Mouse (Mus musculus) common myeloid progenitor, adult 5-6 weeks (primary cell): ENCODE measurements around the gene Ckmt1. TPM values are rescaled to one million over a fixed set of nuclear protein-coding genes. Genes with fewer than 3 reads are reported as not detected.
"Not testable (repeated sequence)": the region's sequence is repeated elsewhere in the genome, so short reads cannot be mapped to it uniquely, and the experiment has no call there.

ENCODE experiments used
- ATAC-seq: replicated peaks from 2 replicates; pipeline ENCODE4 v1.8.0; 2016; ENCODE audit warnings: low read depth, mild to moderate bottlenecking, moderate TSS enrichment, inconsistent platforms; ENCODE audit not compliant: poor library complexity, severe bottlenecking
- total RNA-seq: library from RNA; stranded (forward); fragments of 200-1000, 187-1606 nt; gene quantifications from 2 replicates; pipeline ENCODE4 v1.2.3, GENCODE M21; 2017

Ckmt1 gene
- not detected in 2 replicates for total RNA-seq

DNA sequence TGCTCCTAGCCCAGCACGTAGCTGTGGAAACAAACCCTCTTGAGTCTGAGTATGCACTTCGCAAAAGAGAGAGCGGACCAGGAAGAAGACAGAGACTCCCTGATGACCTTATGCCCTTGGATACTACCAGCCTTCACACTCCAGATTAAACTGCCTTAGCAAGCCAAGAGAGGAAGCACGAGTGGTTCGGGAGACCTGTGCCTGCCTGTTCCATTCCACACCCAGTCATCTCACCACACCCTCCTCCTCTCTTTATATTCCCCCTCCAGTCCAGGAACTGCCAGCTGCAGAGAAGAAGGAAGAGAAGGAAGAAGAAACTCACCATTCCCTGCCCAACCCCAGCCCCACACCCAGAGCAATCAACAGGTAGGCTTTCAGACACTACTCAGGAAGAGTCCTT lies at the start of gene Ckmt1:
Gene Ckmt1, plus strand, starts transcription at position 221 of the 400 bp plus-strand sequence.
- ATAC-seq, result no peak

DNA sequence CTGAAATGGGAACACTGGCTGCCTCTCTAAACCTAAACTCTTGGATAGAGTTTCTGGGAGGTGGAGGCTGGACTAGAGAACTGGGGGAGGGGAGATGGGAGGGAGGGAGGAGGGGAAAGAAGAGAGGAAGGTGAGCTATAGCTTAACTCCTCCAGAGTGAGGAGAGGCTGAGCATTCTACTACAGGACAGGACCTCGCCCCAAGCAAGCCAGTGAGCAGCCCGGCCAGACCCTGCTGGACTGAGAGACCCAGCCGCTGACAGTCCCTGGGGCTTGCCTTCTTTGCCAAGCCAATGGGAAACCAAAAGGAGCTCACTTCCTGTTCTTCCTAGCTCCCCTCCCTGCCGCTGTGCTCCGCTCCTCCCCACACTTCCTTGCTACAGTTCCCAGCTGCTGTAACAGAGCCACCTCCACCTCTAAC lies 48.5 kb upstream of the Ckmt1 start:
- ATAC-seq, result peak; percentile 71

DNA sequence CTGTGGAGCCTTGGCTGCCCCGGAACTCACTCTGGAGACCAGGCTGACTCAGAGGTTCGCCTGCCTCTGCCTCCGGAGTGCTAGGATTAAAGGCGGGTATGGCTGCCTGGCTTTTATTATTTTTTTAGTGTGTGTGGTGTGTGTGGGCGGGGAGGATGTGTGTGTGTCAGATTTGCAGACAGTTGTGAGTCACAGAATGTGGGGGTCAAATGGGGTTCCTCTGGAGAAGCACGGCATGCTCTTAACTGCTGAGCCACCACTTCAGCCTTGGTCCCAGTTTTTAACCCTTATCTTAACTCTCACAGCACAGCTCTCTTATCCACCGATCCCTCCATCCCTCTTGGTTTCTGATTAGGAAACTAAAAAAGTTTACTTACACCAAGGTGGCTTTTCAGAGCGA lies 41.2 kb upstream of the Ckmt1 start:
- no peak for ATAC-seq

DNA sequence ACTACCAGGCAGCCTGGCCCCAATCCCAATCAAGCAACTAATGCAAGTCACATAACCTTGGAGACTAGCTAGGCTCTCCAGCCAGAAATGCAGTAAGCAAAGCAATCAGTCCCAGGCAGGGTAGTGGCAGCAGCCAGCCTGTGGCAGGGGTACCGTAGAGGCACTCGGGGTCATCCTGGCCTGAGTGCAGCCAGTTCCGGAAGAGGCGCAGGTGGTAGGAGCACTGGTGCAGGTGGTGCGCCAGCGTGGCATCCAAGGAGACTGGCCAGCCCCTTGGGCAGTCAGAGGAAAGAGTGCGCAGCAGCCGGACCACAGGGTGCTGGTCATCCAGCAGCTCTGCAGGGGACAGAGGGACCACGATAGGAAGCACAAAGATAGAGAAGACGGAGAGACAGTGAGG lies 34.5 kb upstream of the Ckmt1 start:
- no peak for ATAC-seq

DNA sequence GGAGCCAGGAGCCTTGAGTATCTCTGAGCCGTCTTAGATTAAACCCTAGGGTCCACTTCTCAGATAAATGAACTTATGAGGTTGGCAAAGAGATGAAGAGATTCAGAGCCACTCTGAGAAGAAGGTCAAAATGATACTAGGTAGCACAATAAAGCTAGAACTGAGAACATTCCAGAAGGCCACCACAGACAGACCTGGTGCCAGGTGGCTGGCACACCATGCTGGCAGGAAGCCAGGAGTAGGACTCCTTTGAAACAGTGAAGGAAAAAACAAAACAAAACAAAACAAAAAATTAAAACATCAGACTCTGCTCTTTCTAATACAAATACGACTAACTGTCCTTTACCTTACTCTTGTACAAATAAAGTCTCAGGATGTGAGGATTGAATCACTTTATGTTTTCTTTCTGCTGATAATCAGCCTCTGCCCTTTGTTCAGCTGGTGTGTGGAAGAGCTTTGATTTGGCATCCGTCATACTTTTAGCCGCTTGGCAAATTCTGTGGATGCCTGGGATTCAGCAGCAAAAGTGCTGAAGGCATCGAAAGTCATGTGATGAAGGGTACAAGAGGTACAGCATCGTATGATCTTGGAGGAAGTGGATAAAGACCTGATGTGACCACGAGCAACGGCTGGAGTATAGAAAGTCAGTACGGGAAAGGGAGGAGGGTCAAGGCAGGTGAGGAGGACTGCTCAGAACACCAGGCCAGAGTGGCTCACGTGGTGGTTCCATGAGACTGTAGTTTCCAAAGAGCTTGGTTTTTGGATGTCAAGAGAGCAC lies 33.6 kb upstream of the Ckmt1 start:
- ATAC-seq, result no peak

DNA sequence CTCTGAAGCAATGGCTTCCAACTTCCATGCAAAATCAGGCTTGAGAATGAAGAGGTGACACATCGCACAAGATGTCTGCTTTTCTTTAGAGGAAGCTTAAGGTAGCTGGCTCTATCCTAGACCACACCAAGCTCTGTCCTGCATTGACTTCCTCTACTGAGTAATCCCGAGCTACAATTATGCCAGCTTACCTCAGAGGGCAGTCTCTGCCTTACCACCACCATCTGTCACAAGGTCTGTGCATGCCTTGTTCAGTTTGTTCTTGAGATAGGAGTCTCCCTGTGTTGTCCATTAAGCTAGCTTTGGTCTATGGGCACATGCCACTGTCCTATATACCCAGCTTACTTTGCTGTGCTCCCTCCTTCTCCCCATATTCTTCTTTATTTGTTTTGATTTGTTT lies 28.0 kb upstream of the Ckmt1 start:
- ATAC-seq, result no peak

DNA sequence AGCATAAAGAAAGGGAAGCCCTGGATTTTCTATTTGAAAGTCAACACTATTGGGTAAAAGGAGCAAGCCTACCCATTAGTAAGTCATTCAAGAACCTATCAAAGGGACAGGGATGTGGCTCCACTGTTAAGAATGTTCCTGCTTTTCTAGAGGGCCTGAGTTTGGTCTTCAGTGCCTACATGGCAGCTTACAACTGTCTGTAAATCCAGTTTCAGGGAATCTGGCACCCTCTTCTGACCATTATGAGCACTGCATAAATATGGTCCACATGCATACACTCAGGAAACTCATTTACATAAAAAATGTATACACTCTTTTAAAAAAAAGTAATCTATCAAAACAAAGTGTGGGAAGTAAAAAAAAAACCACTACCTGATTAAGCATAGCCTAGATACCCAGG lies 18.5 kb upstream of the Ckmt1 start:
- ATAC-seq, result 0 out of 2 replicates have a peak, but pooled peaks have one; percentile 29

DNA sequence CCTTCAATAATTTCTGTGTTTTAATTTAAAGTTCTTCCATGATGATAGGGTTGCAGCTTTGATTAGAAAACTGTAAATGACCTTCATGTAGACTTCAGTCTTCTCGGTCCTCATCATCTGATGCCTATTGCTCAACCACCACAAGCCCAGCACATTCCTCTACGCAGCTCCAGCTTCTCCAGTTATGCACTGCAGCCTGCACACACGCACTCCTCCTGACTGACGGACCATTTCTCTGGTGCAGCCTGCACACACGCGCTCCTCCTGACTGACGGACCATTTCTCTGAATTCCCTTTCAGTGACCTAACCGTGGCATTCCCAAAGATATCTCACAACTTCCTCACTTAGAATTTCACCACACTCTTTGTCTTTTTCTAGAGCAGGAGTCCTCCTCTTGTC lies 4.4 kb upstream of the Ckmt1 start:
- no peak for ATAC-seq

DNA sequence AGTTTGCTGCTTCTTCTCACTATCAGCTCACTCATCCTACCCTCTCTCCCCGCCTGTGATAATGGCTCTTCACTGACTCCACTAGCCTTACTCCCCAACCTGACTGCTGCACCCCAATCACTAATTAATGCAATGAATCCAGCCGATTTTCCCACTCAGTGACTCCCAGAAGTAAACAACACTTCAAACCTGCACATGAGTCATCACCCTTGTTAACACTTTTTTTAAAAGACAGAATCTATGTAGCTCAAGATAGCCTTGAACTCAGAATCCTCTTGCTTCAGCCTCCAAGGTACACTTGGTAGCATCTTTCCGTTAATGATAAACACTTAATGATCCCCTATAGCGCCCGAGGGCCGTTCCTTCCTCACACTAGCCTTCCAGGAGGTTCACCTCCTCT lies 3.1 kb upstream of the Ckmt1 start:
- no peak for ATAC-seq

DNA sequence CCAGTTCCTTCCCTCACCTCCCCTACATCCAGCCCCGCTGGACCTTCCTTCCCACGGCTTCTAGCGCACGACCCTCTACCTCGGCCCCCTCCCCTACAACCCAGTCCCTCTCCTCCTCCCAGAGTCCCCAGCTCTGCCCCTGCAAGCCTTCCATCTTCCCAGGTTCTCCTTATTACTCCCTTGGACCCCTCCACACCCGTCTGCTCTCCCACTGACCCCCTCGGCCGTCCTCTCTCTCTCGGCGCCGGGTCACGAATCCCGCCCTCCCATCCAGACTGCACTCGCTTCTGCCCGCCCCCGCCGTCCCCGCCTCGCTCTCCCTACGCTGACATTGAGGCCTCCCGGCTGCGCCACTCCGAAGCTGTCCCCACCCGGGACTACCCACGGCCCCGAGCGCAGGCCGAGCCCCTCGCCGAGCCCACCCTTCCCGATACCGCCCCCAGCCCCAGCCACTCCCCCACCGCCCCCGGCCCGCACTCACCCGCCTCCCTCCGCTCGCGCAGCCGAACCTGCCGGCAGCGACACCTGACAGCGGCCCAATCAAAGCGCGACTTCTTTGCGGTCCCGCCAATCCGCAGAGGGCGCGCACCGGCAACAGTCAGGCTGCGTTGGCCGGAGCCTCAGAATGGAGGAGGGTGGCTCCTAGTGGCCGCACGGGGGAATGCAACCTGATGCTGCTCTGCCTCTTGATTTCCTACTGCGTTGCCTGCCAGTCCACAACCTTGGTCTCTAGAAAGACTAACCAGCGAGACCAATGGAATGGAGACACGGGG lies 2.5 kb upstream of the Ckmt1 start, which contains the start of gene Ppip5k1:
Gene Ppip5k1, minus strand, starts transcription at position 577 of the 773 bp plus-strand sequence.
- peak; percentile 97 for ATAC-seq

DNA sequence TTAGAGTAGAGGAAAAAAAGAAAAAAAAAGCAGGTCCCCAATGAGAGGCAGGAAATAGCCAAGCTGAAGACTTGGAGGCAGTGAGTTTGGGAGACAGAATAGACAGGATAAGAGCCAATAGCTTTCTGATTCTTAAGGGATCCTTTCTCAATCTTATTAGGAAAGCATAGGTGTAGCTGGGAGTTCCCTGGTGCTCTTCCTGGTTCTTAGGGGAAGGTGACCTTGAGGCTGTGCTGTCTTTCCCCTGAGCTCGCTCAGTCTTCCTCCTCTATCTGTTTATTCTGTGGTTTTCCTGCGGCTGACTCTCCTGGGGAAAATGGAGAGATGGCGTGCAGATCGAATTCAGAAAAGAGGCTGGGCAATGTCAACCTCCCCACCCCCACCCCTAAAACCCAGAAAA lies 447 bp downstream of the Ckmt1 start:
- ATAC-seq, result no peak

DNA sequence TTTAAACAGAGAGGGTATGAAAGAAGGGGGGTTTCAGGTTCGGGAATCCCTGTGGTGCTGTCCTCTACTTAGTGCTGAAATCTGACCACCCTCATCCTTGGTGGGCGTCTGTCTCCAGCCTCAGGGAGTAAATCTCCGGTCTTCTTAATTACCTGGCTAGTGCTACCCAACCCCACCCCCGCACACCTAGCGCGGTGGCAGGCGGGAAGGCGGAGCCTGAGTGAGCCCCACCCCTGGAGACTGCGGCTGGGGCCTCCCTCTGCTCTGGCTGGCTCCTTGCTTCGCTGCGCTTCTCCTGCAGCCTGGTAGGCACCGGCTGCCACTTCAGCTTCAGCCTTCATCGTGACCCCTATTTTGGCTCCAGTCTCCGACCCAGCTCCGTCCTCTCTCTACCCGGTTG lies 867 bp downstream of the Ckmt1 start:
- ATAC-seq, result 0 out of 2 replicates have a peak, but pooled peaks have one; percentile 13

DNA sequence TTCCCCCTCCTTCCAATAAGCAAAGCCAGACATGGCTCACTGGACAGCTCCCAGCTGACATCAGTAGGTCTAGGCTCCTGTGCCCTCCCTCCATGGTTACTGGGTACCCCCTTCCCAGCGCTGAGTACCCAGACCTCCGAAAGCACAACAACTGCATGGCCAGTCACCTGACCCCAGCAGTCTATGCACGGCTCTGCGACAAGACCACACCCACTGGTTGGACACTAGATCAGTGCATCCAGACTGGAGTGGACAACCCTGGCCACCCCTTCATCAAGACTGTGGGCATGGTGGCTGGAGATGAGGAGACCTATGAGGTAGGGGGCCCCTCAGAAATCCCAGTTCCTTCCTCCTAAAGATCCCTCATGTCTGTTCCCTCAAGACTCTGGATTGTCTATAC lies 1.9 kb downstream of the Ckmt1 start:
- no peak for ATAC-seq

DNA sequence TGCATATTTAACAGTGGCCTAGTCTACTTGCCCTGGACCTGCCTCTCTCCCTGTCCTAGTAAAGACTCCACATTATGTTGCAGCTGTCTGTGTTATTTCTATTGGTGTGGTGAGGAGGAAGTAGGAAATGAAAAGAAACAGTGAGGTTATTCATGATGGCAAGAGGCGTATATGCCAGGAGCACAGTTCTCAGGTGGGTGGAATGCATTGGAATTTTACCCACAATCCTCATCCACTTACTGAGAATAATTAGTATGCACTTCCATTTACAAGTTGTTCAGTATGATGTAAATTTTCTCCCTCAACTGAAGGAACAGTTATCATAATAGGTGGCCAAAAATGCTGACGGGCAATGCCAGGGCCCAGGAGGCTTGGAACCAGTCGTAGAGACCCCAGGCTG lies 6.1 kb downstream of the Ckmt1 start:
- no peak for ATAC-seq

DNA sequence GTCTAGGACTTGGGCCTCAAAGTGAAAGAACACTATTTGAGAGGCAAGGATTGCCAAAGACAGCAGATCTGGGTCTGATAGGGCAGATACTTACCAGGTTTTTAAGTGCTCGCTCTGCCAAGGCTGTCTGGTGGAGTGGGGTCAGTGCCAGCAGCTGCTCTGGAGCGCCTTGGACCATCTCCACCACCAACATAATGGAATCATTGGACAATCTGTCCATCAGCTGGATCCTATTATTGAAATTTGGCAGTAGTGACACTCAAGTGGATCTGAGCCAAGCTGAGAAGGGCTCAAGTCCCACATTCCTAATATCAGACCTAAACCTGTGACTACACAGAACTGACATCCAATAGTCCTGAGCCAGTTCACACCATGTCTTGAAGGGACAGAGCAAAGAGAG lies 11.3 kb downstream of the Ckmt1 start:
- ATAC-seq, result no peak

DNA sequence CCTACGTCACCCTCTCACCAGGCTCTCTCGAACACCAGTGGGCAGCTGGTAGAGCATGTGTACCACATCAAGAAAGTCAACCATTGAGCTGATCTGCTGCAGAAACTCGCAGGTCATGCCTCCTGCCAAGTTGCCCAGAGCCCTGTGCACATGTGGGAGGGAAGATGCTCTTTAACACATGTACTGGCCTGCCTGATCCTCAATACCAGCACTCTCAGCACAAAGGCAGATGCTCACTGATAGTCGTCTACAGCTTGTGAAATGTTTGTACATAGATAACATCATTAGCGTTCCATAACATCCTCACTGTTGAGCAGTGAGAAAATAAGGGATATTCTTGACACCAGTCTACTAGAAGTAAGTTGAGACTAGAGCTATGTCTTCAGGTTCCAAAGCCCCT lies 13.4 kb downstream of the Ckmt1 start:
- ATAC-seq, result no peak

DNA sequence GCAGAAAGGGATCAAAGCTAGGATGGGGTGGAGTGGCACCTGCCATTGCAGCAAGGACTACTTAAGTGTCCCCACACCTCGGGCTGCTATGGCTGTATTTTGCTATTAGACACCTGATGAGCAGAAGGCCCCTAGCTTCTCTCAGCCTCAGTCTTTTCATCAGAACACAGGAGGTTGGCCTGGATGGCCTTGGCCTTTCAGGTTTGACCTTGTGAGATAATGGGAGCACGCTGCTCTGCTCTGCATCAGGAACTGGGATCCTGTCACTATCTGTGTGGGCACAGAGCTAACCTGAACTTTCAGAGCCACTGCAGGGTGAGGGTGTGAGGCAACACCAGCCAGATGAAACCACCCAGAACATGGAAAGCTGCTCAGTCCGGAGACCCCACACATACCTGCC lies 14.8 kb downstream of the Ckmt1 start:
- ATAC-seq, result no peak

DNA sequence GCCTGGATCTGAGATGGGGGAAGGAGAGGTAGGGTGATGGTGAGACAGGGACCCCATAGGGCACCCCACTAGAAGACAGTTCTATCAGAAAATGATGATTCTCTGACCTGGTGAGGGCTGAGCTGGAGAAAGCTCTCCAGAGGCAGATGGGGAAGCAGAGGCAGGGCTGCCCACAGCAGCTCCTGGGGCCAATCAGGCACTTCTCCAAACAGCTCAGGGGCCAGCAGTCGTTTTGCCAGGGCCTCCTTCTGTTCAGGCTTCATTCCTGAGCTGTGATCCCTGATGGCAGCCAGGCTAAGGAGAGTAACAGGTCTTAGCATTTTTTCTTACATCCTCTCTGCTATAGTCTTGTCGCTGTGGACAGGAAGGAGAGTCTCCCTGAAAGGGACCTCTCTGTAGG lies 17.3 kb downstream of the Ckmt1 start:
- no peak for ATAC-seq

DNA sequence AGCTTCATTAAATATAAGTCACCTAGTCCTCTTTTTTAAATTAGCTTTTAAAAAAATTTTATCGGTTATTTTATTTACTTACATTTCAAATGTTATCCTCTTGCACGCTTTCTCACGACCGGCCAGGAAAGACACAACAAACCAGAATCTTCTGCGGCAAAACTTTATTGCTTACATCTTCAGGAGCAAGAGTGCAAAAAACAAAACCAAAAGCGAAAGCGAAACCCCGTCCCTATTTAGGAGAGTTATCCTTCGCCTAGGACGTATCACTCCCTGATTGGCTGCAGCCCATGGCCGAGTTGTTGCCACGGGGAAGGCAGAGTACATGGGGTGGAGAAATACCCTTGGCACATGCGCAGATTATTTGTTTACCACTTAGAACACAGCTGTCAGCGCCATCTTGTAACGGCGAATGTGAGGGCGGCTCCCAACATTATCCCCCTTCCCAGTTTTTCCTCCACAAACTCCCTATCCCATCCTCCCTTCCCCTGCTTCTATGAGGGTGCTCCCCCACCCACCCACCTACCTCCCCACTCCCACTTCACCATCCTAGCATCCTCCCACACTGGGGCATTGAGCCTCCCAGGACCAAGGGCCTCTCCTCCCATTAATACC lies 29.6 kb downstream of the Ckmt1 start, which contains the start of gene Strc:
Gene Strc, minus strand, starts transcription at position 208 of the 615 bp plus-strand sequence.
- not testable (repeated sequence) for ATAC-seq

DNA sequence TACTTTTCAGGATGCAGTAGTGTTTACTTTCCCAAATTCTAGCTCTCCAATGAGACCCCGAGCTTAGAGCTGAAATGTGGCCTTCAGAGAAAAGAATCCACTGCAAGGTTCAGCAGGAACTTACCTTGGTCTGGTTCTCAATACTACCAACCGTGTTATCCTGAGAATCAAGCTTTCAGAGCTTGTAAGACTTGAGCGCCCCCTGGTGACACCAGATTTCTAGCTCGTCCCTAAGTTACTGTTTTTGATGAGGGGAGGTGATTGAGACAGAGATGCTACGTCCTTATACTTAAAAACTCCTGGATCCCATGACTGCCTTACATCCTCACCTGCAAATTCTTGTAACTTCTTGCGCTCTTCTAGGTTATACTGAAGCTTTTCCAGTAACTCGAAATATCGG lies 39.1 kb downstream of the Ckmt1 start:
- peak; percentile 73; the same call in 1 of the 2 replicates for ATAC-seq

DNA sequence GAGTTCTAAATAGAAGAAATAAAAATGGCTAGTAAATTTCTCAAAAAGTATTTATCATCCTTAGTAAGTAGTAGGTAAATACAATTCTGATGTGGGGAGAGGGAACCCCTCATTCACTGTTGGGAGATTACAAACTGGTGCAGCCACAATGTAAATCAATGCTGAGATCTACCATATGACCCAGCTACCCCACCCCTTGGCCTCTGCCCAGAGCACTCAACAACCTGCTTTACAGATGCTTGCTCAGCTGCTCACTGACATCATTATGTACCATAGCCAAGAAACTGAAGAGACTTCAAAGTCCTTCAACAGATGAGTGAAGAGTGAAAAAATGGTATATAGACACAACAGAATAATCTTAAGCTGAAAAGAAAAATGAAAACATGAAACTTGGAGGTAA lies 45.8 kb downstream of the Ckmt1 start:
- no peak for ATAC-seq
